In the genomic region with DNA sequence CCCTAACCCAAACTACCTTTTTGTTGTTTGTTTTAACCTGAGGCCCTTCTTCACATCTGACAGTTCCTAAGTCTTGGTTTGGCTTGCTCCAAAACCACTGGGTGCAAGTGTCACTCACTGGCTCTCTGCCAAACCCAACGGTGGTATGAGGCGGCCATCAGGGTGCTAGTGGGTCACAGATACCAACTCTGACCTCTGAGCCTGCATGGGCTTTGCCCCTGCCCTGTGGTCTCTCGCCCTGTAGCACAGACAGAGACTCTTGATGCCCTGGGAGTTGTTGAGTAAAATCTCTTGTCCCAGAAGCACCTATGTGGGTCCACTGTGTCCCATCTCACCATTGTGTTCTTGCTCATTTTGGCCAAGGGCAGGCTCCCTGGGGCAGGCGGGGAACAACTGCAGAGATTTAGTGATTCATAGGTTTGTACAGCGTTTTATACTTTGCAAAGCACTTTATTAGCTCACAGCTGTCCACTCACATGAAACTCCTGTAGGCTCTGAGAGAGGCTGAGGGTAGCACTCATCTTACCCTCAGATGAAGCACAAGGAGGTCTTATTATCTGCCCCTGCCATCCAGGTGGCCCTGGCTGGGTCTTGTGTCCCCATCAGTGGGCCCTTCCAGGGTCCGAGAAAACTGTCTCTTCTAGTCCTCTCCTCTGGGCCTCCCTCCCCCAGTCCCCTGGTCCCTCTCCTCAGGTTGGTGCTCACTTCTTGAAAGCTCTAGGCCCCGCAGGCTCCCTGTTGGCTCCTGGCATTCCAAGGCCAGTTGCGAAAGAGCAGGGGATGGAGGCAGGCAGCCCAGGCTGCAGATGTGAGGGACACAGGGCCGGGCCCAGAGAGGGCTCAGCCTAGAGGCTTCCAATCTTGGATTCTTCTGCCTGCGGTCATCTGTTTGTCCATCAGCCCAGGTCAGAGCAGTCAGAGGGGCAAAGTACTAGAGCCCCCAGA, we compare ENCODE assay signal across 9 mouse cellular contexts. TPM values are rescaled to one million over a fixed set of nuclear protein-coding genes. Genes with fewer than 3 reads are reported as not detected.
DNase-seq lines count a peak whose midpoint lies in the region; ATAC-seq and TF ChIP-seq lines count a peak whose summit lies in the region.
"Had no signal": no experiment of that assay in that cellular context is flagged by ENCODE, and none has a peak within 500 bp of the region (broad histone marks: within the 10 kb centered on the region; RNA-seq: fewer than 3 reads in every experiment).

No protein-coding gene starts in this region.

- POLR2A ChIA-PET in Patski (lab: Charles Lee): interaction anchor here (0.5 to 1.0 kb wide), 3 partner anchors 11 to 436 kb away, joined by 3 read pairs; no protein-coding TSS in a partner anchor

- H3K9me3 ChIP-seq in kidney, embryonic 15.5 days (replicated peaks): no peaks in the 10 kb centered on the region
- H3K9me3 ChIP-seq in kidney, embryonic 14.5 days (ENCODE audit: control insufficient read depth, low read length): no peaks in the 10 kb centered on the region
- no peaks in the 10 kb centered on the region for H3K9me3 ChIP-seq in forebrain, embryonic 16.5 days (ENCODE audit: control insufficient read depth, low read length)
- no peaks in the 10 kb centered on the region for H3K9me3 ChIP-seq in limb, embryonic 13.5 days

- 80% methylated on average over 10 of the region's 10 CpGs for WGBS in kidney, embryonic 15.5 days
- WGBS in kidney, embryonic 14.5 days: 76% methylated on average over 10 of the region's 10 CpGs
- WGBS in forebrain, embryonic 16.5 days: 81% methylated on average over 10 of the region's 10 CpGs
- WGBS in limb, embryonic 13.5 days: 77% methylated on average over 10 of the region's 10 CpGs

- in situ Hi-C loops in Patski (cut with MboI; ENCODE audit: low pct_unique_long_range_greater_than_20kb): no loop called here

- CTCF ChIA-PET in Patski (lab: Charles Lee): no interaction called here

- no peak overlapping the region for H3K27ac ChIP-seq in kidney, embryonic 15.5 days
- no peak overlapping the region for H3K27ac ChIP-seq in kidney, embryonic 14.5 days (ENCODE audit: low read depth, low read length)
- H3K27ac ChIP-seq in forebrain, embryonic 16.5 days (ENCODE audit: low read length): no peak overlapping the region
- H3K27ac ChIP-seq in limb, embryonic 13.5 days: no peak overlapping the region

- peaks cover 18% of the 10 kb centered on the region for H3K4me1 ChIP-seq in kidney, embryonic 15.5 days
- 0 out of 2 replicates have a peak, but pooled peaks cover 4% of the 10 kb centered on the region for H3K4me1 ChIP-seq in kidney, embryonic 14.5 days (ENCODE audit: control insufficient read depth, insufficient read depth, low read length)
- H3K4me1 ChIP-seq in forebrain, embryonic 16.5 days (replicated peaks; ENCODE audit: control insufficient read depth, insufficient read depth, low read length): peaks cover 19% of the 10 kb centered on the region
- peaks cover 30% of the 10 kb centered on the region for H3K4me1 ChIP-seq in limb, embryonic 13.5 days

- DNase-seq in Patski (ENCODE audit: low read depth, low spot score): no peak
- peak; percentile 27 for DNase-seq in yolk sac, embryonic 10.5 days (ENCODE audit: low spot score)
- no peak for DNase-seq in left cerebral cortex, postnatal 36 days (ENCODE audit: low spot score in 2 of 2)
- no peak for DNase-seq in embryo, embryonic 10 days (ENCODE audit: low spot score)

- H3K27me3 ChIP-seq in kidney, embryonic 15.5 days: no peaks in the 10 kb centered on the region
- H3K27me3 ChIP-seq in kidney, embryonic 14.5 days (ENCODE audit: control insufficient read depth, insufficient read depth, low read length): no peaks in the 10 kb centered on the region
- H3K27me3 ChIP-seq in Patski: no peaks in the 10 kb centered on the region
- no peaks in the 10 kb centered on the region for H3K27me3 ChIP-seq in forebrain, embryonic 16.5 days (replicated peaks; ENCODE audit: control insufficient read depth, insufficient read depth, low read length)
- H3K27me3 ChIP-seq in limb, embryonic 13.5 days: no peaks in the 10 kb centered on the region

- 0 out of 2 replicates have a peak overlapping the region, but pooled peaks have one; percentile 21 for H3K9ac ChIP-seq in kidney, embryonic 15.5 days
- no peak overlapping the region for H3K9ac ChIP-seq in kidney, embryonic 14.5 days (ENCODE audit: low read depth, low read length)
- no peak overlapping the region; the same call in 1 of the 2 replicates for H3K9ac ChIP-seq in forebrain, embryonic 16.5 days (replicated peaks; ENCODE audit: low read depth, low read length)
- H3K9ac ChIP-seq in limb, embryonic 13.5 days: peak overlapping the region; percentile 89; the same call in 1 of the 2 replicates

- no peak for TF ChIP-seq CTCF in Patski (IDR thresholded peaks at IDR 0.05)

- H3K4me2 ChIP-seq in kidney, embryonic 15.5 days: peak overlapping the region; percentile 92; the same call in 1 of the 2 replicates
- H3K4me2 ChIP-seq in kidney, embryonic 14.5 days (replicated peaks; ENCODE audit: low read depth, low read length): no peak overlapping the region
- peak overlapping the region; percentile 92; the same call in 1 of the 2 replicates for H3K4me2 ChIP-seq in forebrain, embryonic 16.5 days (ENCODE audit: low read length)
- H3K4me2 ChIP-seq in limb, embryonic 13.5 days (replicated peaks): peak overlapping the region; percentile 93

- H3K4me3 ChIP-seq in kidney, embryonic 15.5 days (replicated peaks): peak overlapping the region; percentile 73; the same call in 1 of the 2 replicates
- H3K4me3 ChIP-seq in kidney, embryonic 14.5 days (ENCODE audit: low read length): no peak overlapping the region
- no peak overlapping the region for H3K4me3 ChIP-seq in forebrain, embryonic 16.5 days (replicated peaks; ENCODE audit: low read length)
- peak overlapping the region; percentile 73 for H3K4me3 ChIP-seq in limb, embryonic 13.5 days

- peaks cover 33% of the 10 kb centered on the region for H3K36me3 ChIP-seq in kidney, embryonic 15.5 days
- H3K36me3 ChIP-seq in kidney, embryonic 14.5 days (ENCODE audit: control insufficient read depth, insufficient read depth, low read length): peaks cover 27% of the 10 kb centered on the region
- peaks cover 4% of the 10 kb centered on the region; the same call in 1 of the 2 replicates for H3K36me3 ChIP-seq in forebrain, embryonic 16.5 days (ENCODE audit: control insufficient read depth, insufficient read depth)
- peaks cover 29% of the 10 kb centered on the region for H3K36me3 ChIP-seq in limb, embryonic 13.5 days

- ATAC-seq in kidney, embryonic 15.5 days (replicated peaks; ENCODE audit: low FRiP score): no peak
- no peak for ATAC-seq in kidney, embryonic 14.5 days (ENCODE audit: low FRiP score, low TSS enrichment)
- ATAC-seq in Patski: peak; percentile 29
- no peak for ATAC-seq in forebrain, embryonic 16.5 days
- ATAC-seq in limb, embryonic 13.5 days (ENCODE audit: low FRiP score, low read depth): no peak

- intact Hi-C loops in left cerebral cortex, postnatal 36 days (cut with DNase I): no loop called here

RNA-seq across cellular contexts. Expression of a gene that starts 1.7 kb away (rescaled TPM):
- 14.5 and 18.1 TPM in 2 replicates for polyA plus RNA-seq in kidney, embryonic 15.5 days (2015; fragmentation: Nextera tagmentation; extraction: Ambion mirVana)
- polyA plus RNA-seq in kidney, embryonic 14.5 days (2014; fragmentation: Nextera tagmentation; extraction: Ambion mirVana): 7.8 and 11.4 TPM in 2 replicates
- polyA plus RNA-seq in Patski (2021): 49.6 TPM
- polyA plus RNA-seq in forebrain, embryonic 16.5 days (2015; fragmentation: Nextera tagmentation; extraction: Ambion mirVana): 31.0 and 35.2 TPM in 2 replicates
- 16.2 and 18.1 TPM in 2 replicates for polyA plus RNA-seq in limb, embryonic 13.5 days (2015; fragmentation: Nextera tagmentation; extraction: Ambion mirVana)
- 10 to 100 TPM; 54.9 to 65.9 TPM for total RNA-seq in left cerebral cortex, postnatal 36 days (2021)

RNA-seq across cellular contexts. Expression of a gene that starts 9.2 kb away (rescaled TPM):
- 204 and 210 TPM in 2 replicates for polyA plus RNA-seq in kidney, embryonic 15.5 days (2015; fragmentation: Nextera tagmentation; extraction: Ambion mirVana)
- 187 and 202 TPM in 2 replicates for polyA plus RNA-seq in kidney, embryonic 14.5 days (2014; fragmentation: Nextera tagmentation; extraction: Ambion mirVana)
- polyA plus RNA-seq in Patski (2021): 170 TPM
- 148 TPM in 2 replicates for polyA plus RNA-seq in forebrain, embryonic 16.5 days (2015; fragmentation: Nextera tagmentation; extraction: Ambion mirVana)
- polyA plus RNA-seq in limb, embryonic 13.5 days (2015; fragmentation: Nextera tagmentation; extraction: Ambion mirVana): 188 and 192 TPM in 2 replicates
- 10 to 100 TPM; 66.1 to 80.5 TPM for total RNA-seq in left cerebral cortex, postnatal 36 days (2021)

RNA-seq across cellular contexts. Expression of a gene that starts 17.1 kb away (rescaled TPM):
- 0.15 and 0.19 TPM in 2 replicates for polyA plus RNA-seq in kidney, embryonic 15.5 days (2015; fragmentation: Nextera tagmentation; extraction: Ambion mirVana)
- 0.07 TPM in 1 of 2 replicates, not detected in the other for polyA plus RNA-seq in kidney, embryonic 14.5 days (2014; fragmentation: Nextera tagmentation; extraction: Ambion mirVana)
- 0.10 TPM for polyA plus RNA-seq in Patski (2021)
- polyA plus RNA-seq in forebrain, embryonic 16.5 days (2015; fragmentation: Nextera tagmentation; extraction: Ambion mirVana): 0.42 and 0.70 TPM in 2 replicates
- 0.42 and 0.47 TPM in 2 replicates for polyA plus RNA-seq in limb, embryonic 13.5 days (2015; fragmentation: Nextera tagmentation; extraction: Ambion mirVana)
- total RNA-seq in left cerebral cortex, postnatal 36 days (2021): not detected

RNA-seq across cellular contexts. Expression of a gene that starts 42.4 kb away (rescaled TPM):
- polyA plus RNA-seq in kidney, embryonic 15.5 days (2015; fragmentation: Nextera tagmentation; extraction: Ambion mirVana): 0.14 and 0.16 TPM in 2 replicates
- polyA plus RNA-seq in kidney, embryonic 14.5 days (2014; fragmentation: Nextera tagmentation; extraction: Ambion mirVana): not detected in 2 replicates
- 0.05 TPM for polyA plus RNA-seq in Patski (2021)
- polyA plus RNA-seq in forebrain, embryonic 16.5 days (2015; fragmentation: Nextera tagmentation; extraction: Ambion mirVana): 12.8 and 13.9 TPM in 2 replicates
- 0.05 and 0.20 TPM in 2 replicates for polyA plus RNA-seq in limb, embryonic 13.5 days (2015; fragmentation: Nextera tagmentation; extraction: Ambion mirVana)
- 10 to 100 TPM; 33.8 to 38.0 TPM for total RNA-seq in left cerebral cortex, postnatal 36 days (2021)
- polyA plus RNA-seq: limb, embryonic 11.5 days had no signal

Comparison
In these comparisons a context has a peak if more than half of its experiments do, and no peak if none do; other contexts are left out.
1. H3K4me3 ChIP-seq: peak in kidney, embryonic 15.5 days (single experiment) and limb, embryonic 13.5 days (single experiment); none in kidney, embryonic 14.5 days (single experiment) and forebrain, embryonic 16.5 days (single experiment).
2. H3K9ac ChIP-seq: peak in kidney, embryonic 15.5 days (single experiment) and limb, embryonic 13.5 days (single experiment); none in kidney, embryonic 14.5 days (single experiment) and forebrain, embryonic 16.5 days (single experiment).